Mouse (Mus musculus): Measurements from ENCODE around the gene Rac1. TPM values are rescaled to one million over a fixed set of nuclear protein-coding genes. Genes with fewer than 3 reads are reported as not detected.

Gene Rac1
- polyA plus RNA-seq (2015; fragmentation: Illumina TruSeq; extraction: RNeasy Lipid Tissue Mini Kit (QIAGEN cat#74804); ENCODE audit: low read depth, low replicate concordance) = 464 TPM

GRCm38 (mm10) chr5:143527486-143528307, at the start of gene Rac1:
Gene Rac1, minus strand, starts transcription at chr5:143528036.

GRCm38 (mm10) chr5:143464100-143464756, 63.6 kb downstream of the Rac1 start, which contains the start of gene Daglb:
Gene Daglb, plus strand, starts transcription at chr5:143464584.

Other genes starting within 250 kb of the Rac1 start
- gene Zfp853, start 234.4 kb downstream of the Rac1 start, polyA plus RNA-seq (2015; fragmentation: Illumina TruSeq; extraction: RNeasy Lipid Tissue Mini Kit (QIAGEN cat#74804); ENCODE audit: low read depth, low replicate concordance) = 2.7 TPM
- gene E130309D02Rik, start 212.7 kb downstream of the Rac1 start, polyA plus RNA-seq (2015; fragmentation: Illumina TruSeq; extraction: RNeasy Lipid Tissue Mini Kit (QIAGEN cat#74804); ENCODE audit: low read depth, low replicate concordance) = 20.7 TPM
- 40.8 TPM for gene Zdhhc4, start 198.8 kb downstream of the Rac1 start, polyA plus RNA-seq (2015; fragmentation: Illumina TruSeq; extraction: RNeasy Lipid Tissue Mini Kit (QIAGEN cat#74804); ENCODE audit: low read depth, low replicate concordance)
- 3.3 TPM for gene Grid2ip, start 170.7 kb downstream of the Rac1 start, polyA plus RNA-seq (2015; fragmentation: Illumina TruSeq; extraction: RNeasy Lipid Tissue Mini Kit (QIAGEN cat#74804); ENCODE audit: low read depth, low replicate concordance)
- gene Kdelr2, start 124.2 kb downstream of the Rac1 start, polyA plus RNA-seq (2015; fragmentation: Illumina TruSeq; extraction: RNeasy Lipid Tissue Mini Kit (QIAGEN cat#74804); ENCODE audit: low read depth, low replicate concordance) = 27.3 TPM
- 16.6 TPM for gene Daglb, start 63.5 kb downstream of the Rac1 start, polyA plus RNA-seq (2015; fragmentation: Illumina TruSeq; extraction: RNeasy Lipid Tissue Mini Kit (QIAGEN cat#74804); ENCODE audit: low read depth, low replicate concordance)
- 24.2 TPM for gene Cyth3, start 94.4 kb upstream of the Rac1 start, polyA plus RNA-seq (2015; fragmentation: Illumina TruSeq; extraction: RNeasy Lipid Tissue Mini Kit (QIAGEN cat#74804); ENCODE audit: low read depth, low replicate concordance)
- gene Usp42, start 204.2 kb upstream of the Rac1 start, polyA plus RNA-seq (2015; fragmentation: Illumina TruSeq; extraction: RNeasy Lipid Tissue Mini Kit (QIAGEN cat#74804); ENCODE audit: low read depth, low replicate concordance) = 11.5 TPM